Mouse (Mus musculus) liver, postnatal 0 days (tissue): ENCODE data around the gene Plcb3. TPM values are rescaled to one million over a fixed set of nuclear protein-coding genes. Genes with fewer than 3 reads are reported as not detected.

ENCODE experiments used
- ATAC-seq: fragments of 200-750 bp; cut with Nextera tagmentation; 2 replicates; pipeline ENCODE4 v1.8.0; 2017; ENCODE audit warnings: mild to moderate bottlenecking, moderate library complexity
- DNase-seq: peaks from one replicate; pipeline ENCODE4 v3.0.0-alpha.2; 2016
- H3K27ac ChIP-seq: fragments of 300-500 bp; sonication (generic); 2 replicates; pipeline ENCODE4 v1.5.1; 2014; ENCODE audit warnings: antibody characterized with exemption, moderate library complexity, mild to moderate bottlenecking, low read depth
- H3K27me3 ChIP-seq: fragments of 300-500 bp; sonication (generic); 2 replicates; pipeline ENCODE4 v1.6.1; 2014; ENCODE audit warnings: low read length, control low read depth, mixed read lengths; ENCODE audit not compliant: insufficient read depth
- H3K36me3 ChIP-seq: fragments of 300-500 bp; sonication (generic); replicated peaks from 2 replicates; pipeline ENCODE4 v1.6.1; 2014; ENCODE audit warnings: mild to moderate bottlenecking, control low read depth, low read length, moderate library complexity, mixed read lengths; ENCODE audit not compliant: insufficient read depth
- H3K4me1 ChIP-seq: fragments of 300-500 bp; sonication (generic); 2 replicates; pipeline ENCODE4 v1.6.1; 2014; ENCODE audit warnings: antibody characterized with exemption, mild to moderate bottlenecking, control low read depth; ENCODE audit not compliant: insufficient read depth
- H3K4me2 ChIP-seq: fragments of 300-500 bp; sonication (generic); 2 replicates; pipeline ENCODE4 v1.6.1; 2014; ENCODE audit warnings: low read depth, mild to moderate bottlenecking, low read length, moderate library complexity, mixed read lengths
- H3K4me3 ChIP-seq: fragments of 300-500 bp; sonication (generic); 2 replicates; pipeline ENCODE4 v1.5.1; 2014; ENCODE audit warnings: low read depth, low read length
- H3K9ac ChIP-seq: fragments of 300-500 bp; sonication (generic); replicated peaks from 2 replicates; pipeline ENCODE4 v1.6.1; 2014; ENCODE audit warnings: mild to moderate bottlenecking, moderate library complexity
- H3K9me3 ChIP-seq: fragments of 300-500 bp; sonication (generic); 2 replicates; pipeline ENCODE4 v1.6.1; 2016; ENCODE audit warnings: mild to moderate bottlenecking, control low read depth, low read length, mixed read lengths
- CTCF ChIP-seq: sonication (generic); IDR thresholded peaks from 2 replicates; pipeline ENCODE4 v1.5.1; 2016; ENCODE audit warnings: antibody characterized with exemption, low read depth
- EP300 ChIP-seq: IDR thresholded peaks from 2 replicates; pipeline ENCODE4 v1.6.1; 2016; ENCODE audit warnings: antibody characterized with exemption, low read depth, mild to moderate bottlenecking
- WGBS: fragments of 180-500 bp; shearing (Covaris S2); extraction: QIAGEN DNeasy Blood & Tissue Kit; methylation state at CpG from one replicate; pipeline ENCODE4 v1.1.7; 2014; ENCODE audit not compliant: insufficient replicate concordance; 5-methylcytosine and 5-hydroxymethylcytosine counted together
- polyA plus RNA-seq: library from polyadenylated mRNA; unstranded; fragments of >200 nt; fragmentation: Nextera tagmentation; extraction: Ambion mirVana; gene quantifications from 2 replicates; pipeline ENCODE4 v1.2.1, GENCODE M21; 2015

Plcb3 gene
- polyA plus RNA-seq, 1 experiment from 2014 or later, result 3.5 TPM

GRCm38 (mm10) chr19:6925307-6925573 is 51.0 kb downstream of the Plcb3 start, which contains the start of gene Catsperz:
TSS of gene Catsperz (minus strand) at chr19:6925380.
- DNase-seq (no peak), ATAC-seq (no peak)
- Histone ChIP-seq H3K9ac (no peak within 1 kb of the TSS), H3K9me3 (no peaks in the 10 kb centered on the region), H3K36me3 (no peaks in the 10 kb centered on the region), H3K4me3 (peak within 1 kb of the TSS; percentile 6), H3K27me3 (peaks cover 51% of the 10 kb centered on the region), H3K4me2 (peak within 1 kb of the TSS; percentile 38), H3K27ac (no peak within 1 kb of the TSS), H3K4me1 (peaks cover 28% of the 10 kb centered on the region)
- WGBS, result 7% methylated on average over 9 of the region's 9 CpGs
- TF ChIP-seq EP300 (no peak), CTCF (no peak)

GRCm38 (mm10) chr19:6924461-6925306 is 51.6 kb downstream of the Plcb3 start:
- Histone ChIP-seq H3K9me3 (no peaks in the 10 kb centered on the region), H3K4me1 (peaks cover 34% of the 10 kb centered on the region), H3K4me2 (peak overlapping the region; percentile 38), H3K9ac (no peak overlapping the region), H3K36me3 (0 out of 2 replicates have a peak, but pooled peaks cover 2% of the 10 kb centered on the region), H3K27ac (no peak overlapping the region), H3K27me3 (peaks cover 47% of the 10 kb centered on the region), H3K4me3 (0 out of 2 replicates have a peak overlapping the region, but pooled peaks have one; percentile 6)
- no peak for ATAC-seq
- 3% methylated on average over 39 of the region's 39 CpGs for WGBS
- peak; percentile 85 for DNase-seq
- no peak for TF ChIP-seq EP300
- TF ChIP-seq CTCF, result peak; percentile 84

- H3K27me3 ChIP-seq, result peaks cover 41% of the 10 kb centered on the region
- 60% methylated on average over 6 of the region's 6 CpGs for WGBS
- peak overlapping the region; percentile 89 for H3K4me2 ChIP-seq
- no peak for ATAC-seq
- H3K4me1 ChIP-seq, result peaks cover 42% of the 10 kb centered on the region
- H3K36me3 ChIP-seq, result peaks cover 12% of the 10 kb centered on the region
- H3K4me3 ChIP-seq, result 0 out of 2 replicates have a peak overlapping the region, but pooled peaks have one; percentile 71
- no peak for DNase-seq
- H3K27ac ChIP-seq, result peak overlapping the region; percentile 71; the same call in 1 of the 2 replicates
- TF ChIP-seq CTCF, result no peak
- no peak for TF ChIP-seq EP300
- H3K9me3 ChIP-seq, result no peaks in the 10 kb centered on the region
- peak overlapping the region; percentile 58 for H3K9ac ChIP-seq
Measured at GRCm38 (mm10) chr19:6922901-6923735, 53.2 kb downstream of the Plcb3 start.

GRCm38 (mm10) chr19:6921647-6922567 is 54.4 kb downstream of the Plcb3 start, which contains the start of gene Esrra:
TSS of gene Esrra (minus strand) at chr19:6921813.
- Histone ChIP-seq H3K4me3 (peak within 1 kb of the TSS; percentile 71), H3K9ac (peak within 1 kb of the TSS; percentile 79), H3K27me3 (peaks cover 29% of the 10 kb centered on the region), H3K27ac (peak within 1 kb of the TSS; percentile 92), H3K4me1 (peaks cover 42% of the 10 kb centered on the region), H3K9me3 (no peaks in the 10 kb centered on the region), H3K36me3 (peaks cover 12% of the 10 kb centered on the region), H3K4me2 (peak within 1 kb of the TSS; percentile 94)
- TF ChIP-seq EP300 (0 out of 2 replicates have a peak, but pooled peaks have one; percentile 22), CTCF (no peak)
- WGBS, result under 1% methylated on average over 64 of the region's 66 CpGs
- ATAC-seq (peak; percentile 93), DNase-seq (peak; percentile 100)

- ATAC-seq (peak; percentile 16), DNase-seq (peak; percentile 65)
- peak overlapping the region; percentile 79 for H3K9ac ChIP-seq
- H3K9me3 ChIP-seq, result no peaks in the 10 kb centered on the region
- peaks cover 40% of the 10 kb centered on the region for H3K4me1 ChIP-seq
- TF ChIP-seq EP300, result no peak
- TF ChIP-seq CTCF, result peak; percentile 31; the same call in 1 of the 2 replicates
- H3K27ac ChIP-seq, result peak overlapping the region; percentile 92
- peak overlapping the region; percentile 71 for H3K4me3 ChIP-seq
- WGBS, result 1% methylated on average over 48 of the region's 48 CpGs
- H3K36me3 ChIP-seq, result peaks cover 12% of the 10 kb centered on the region
- peaks cover 20% of the 10 kb centered on the region for H3K27me3 ChIP-seq
- H3K4me2 ChIP-seq, result peak overlapping the region; percentile 94
Measured at GRCm38 (mm10) chr19:6920741-6921636, 55.3 kb downstream of the Plcb3 start.
